Mouse (Mus musculus): Measurements from ENCODE around the gene Sult1d1. TPM values are rescaled to one million over a fixed set of nuclear protein-coding genes. Genes with fewer than 3 reads are reported as not detected.

Sult1d1 gene
- not detected in 2 replicates for polyA plus RNA-seq (2015; fragmentation: Nextera tagmentation; extraction: Ambion mirVana)

DNA sequence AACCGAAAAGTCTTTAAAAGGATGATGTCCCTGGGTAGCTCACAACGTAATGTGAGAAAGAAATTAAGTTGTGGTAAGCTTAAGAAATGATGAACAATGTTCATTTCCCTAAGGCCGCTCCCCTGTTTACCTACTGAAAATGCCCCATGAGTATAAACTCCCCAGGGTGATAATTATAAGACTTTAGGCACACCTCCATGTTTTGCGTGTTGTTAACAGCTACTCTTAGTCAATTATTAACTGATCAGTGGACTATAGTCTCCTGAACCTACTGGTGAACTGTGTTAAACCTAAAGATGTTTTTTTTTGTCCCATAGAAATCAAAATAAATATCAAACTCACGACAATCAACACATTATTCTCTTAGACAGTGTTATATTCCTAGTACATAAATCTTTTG, at the start of gene Sult1d1:
TSS of gene Sult1d1 (minus strand) at position 183 of the 400 bp plus-strand sequence.
- H3K27me3 ChIP-seq, result no peaks in the 10 kb centered on the region
- no peaks in the 10 kb centered on the region for H3K36me3 ChIP-seq
- no peaks in the 10 kb centered on the region for H3K4me1 ChIP-seq (replicated peaks)
- no peak within 1 kb of the TSS for H3K27ac ChIP-seq
- no peak within 1 kb of the TSS for H3K4me3 ChIP-seq
- H3K4me2 ChIP-seq, result no peak within 1 kb of the TSS
- H3K9ac ChIP-seq, result no peak within 1 kb of the TSS
- no peaks in the 10 kb centered on the region for H3K9me3 ChIP-seq (replicated peaks)
- 77% methylated on average over 5 of the region's 5 CpGs for WGBS
- ATAC-seq (replicated peaks; ENCODE audit: insufficient number of reproducible peaks, insufficient read depth, low FRiP score, low read depth), result no peak

DNA sequence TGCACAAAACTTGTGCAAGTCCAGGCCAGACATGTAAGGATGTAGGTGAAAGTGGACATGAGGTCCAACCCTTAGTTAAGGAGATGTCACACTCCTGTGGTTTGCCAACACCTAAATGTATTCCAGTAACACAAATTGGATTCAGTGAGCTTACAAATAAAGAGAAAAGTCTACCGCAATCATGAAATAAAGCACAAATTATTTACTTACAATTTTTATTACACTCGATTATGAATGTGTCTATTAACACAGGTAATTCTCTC, 46.2 kb upstream of the Sult1d1 start:
- Histone ChIP-seq H3K36me3 (no peaks in the 10 kb centered on the region), H3K4me2 (no peak overlapping the region), H3K27me3 (no peaks in the 10 kb centered on the region), H3K4me3 (no peak overlapping the region), H3K4me1 (replicated peaks) (no peaks in the 10 kb centered on the region), H3K27ac (no peak overlapping the region), H3K9me3 (replicated peaks) (no peaks in the 10 kb centered on the region), H3K9ac (no peak overlapping the region)
- no peak for ATAC-seq (replicated peaks; ENCODE audit: insufficient number of reproducible peaks, insufficient read depth, low FRiP score, low read depth)
- 68% methylated on average over 2 of the region's 2 CpGs for WGBS

DNA sequence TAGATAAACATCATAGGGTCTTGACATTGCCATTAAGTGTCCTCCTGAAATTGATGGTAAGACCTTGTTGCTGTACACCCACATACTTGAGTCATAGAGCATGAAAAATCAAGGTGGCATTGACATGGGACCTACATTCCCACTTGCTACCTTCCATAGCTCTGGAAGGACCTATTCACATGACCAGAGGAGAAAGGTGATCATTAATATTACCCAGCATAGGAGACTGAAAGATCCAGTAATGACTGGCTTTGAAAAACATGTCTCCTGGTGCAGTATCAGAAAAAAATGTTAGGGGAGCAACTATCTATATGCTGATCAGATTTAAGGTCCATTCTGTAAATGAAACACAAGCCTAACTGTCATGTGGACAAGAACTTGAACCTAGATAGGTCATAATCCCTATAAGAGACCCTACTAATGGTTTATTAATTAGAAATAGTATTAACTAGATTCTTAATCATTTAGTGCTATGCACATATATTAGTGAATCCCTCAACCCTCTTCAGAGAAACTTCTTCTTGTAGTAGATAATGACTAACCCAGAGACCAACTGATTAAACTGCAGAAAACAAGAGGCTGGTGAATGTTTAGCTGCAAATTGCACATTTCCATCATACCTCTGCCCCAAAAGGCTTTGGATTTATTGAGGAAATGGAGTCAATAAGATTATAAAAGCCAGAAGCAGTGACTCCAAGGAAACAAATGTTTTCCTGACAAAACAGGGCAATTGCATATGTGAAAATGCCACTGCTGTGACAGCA, 45.7 kb upstream of the Sult1d1 start:
- Histone ChIP-seq H3K27ac (no peak overlapping the region), H3K4me1 (replicated peaks) (no peaks in the 10 kb centered on the region), H3K4me3 (no peak overlapping the region), H3K27me3 (no peaks in the 10 kb centered on the region), H3K36me3 (no peaks in the 10 kb centered on the region), H3K9ac (no peak overlapping the region), H3K9me3 (replicated peaks) (no peaks in the 10 kb centered on the region), H3K4me2 (no peak overlapping the region)
- ATAC-seq (replicated peaks; ENCODE audit: insufficient number of reproducible peaks, insufficient read depth, low FRiP score, low read depth), result no peak

DNA sequence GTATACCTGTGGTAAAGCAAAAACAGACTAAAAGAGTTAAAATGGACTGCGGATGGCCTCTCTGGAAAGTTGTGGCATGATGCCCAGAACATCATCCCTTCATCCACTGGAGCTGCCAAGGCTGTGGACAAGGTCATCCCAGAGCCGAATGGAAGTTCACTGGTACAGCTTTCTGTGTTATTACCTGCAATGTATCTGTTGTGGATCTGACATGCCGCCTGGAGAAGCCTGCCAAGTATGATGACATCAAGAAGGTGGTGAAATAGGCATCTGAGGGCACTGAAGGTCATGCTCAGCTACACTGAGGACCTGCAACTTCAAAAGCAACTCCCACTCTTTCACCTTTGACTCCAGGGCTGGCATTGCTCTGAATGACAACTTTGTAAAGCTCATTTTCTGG, 32.2 kb upstream of the Sult1d1 start:
- 56% methylated on average over 3 of the region's 3 CpGs for WGBS
- Histone ChIP-seq H3K36me3 (no peaks in the 10 kb centered on the region), H3K4me3 (no peak overlapping the region), H3K9me3 (replicated peaks) (no peaks in the 10 kb centered on the region), H3K27ac (no peak overlapping the region), H3K9ac (no peak overlapping the region), H3K4me1 (replicated peaks) (no peaks in the 10 kb centered on the region), H3K4me2 (no peak overlapping the region), H3K27me3 (no peaks in the 10 kb centered on the region)
- ATAC-seq (replicated peaks; ENCODE audit: insufficient number of reproducible peaks, insufficient read depth, low FRiP score, low read depth), result no peak

DNA sequence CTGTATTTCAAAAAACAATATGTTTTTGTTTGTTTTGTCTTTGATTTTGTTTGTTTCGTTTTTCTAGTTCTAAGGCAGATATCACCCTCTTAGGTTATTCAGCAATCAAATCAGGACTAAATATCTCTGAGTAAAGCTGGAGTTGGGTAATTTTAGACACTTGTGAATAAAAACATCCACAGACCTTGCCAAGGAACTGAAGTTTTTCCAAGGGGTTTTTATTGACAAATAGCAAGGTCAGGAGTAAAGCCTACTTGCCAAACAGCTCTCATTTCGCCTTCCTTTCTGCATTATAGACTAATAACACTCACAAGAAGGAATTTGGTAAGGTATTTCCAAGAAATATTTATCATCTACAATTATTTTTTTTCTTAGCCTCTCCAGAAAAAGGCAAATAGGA, 29.1 kb upstream of the Sult1d1 start:
- H3K4me2 ChIP-seq, result no peak overlapping the region
- H3K36me3 ChIP-seq, result no peaks in the 10 kb centered on the region
- no peak overlapping the region for H3K4me3 ChIP-seq
- no peaks in the 10 kb centered on the region for H3K4me1 ChIP-seq (replicated peaks)
- no peaks in the 10 kb centered on the region for H3K9me3 ChIP-seq (replicated peaks)
- 57% methylated on average over 2 of the region's 2 CpGs for WGBS
- ATAC-seq (replicated peaks; ENCODE audit: insufficient number of reproducible peaks, insufficient read depth, low FRiP score, low read depth), result no peak
- H3K27me3 ChIP-seq, result no peaks in the 10 kb centered on the region
- H3K27ac ChIP-seq, result no peak overlapping the region
- H3K9ac ChIP-seq, result no peak overlapping the region

DNA sequence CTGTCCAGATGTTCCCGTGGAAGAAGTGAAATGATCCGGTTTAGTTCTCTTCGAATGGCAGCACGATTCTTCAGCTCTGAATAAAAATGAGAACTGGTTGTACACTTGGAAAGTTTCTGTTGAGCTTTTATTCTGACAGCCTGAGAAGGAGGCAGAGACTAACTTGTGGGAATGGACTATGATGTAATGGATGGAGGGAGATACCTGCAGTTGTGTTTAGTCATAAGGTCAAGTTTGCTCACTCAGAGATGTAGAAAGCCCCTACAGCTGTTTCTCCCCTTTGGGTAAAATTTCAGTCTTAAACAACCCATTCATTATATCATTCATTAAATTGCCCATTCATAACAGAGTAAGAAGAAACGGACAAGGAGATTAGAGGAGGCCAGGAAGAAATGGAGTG, 22.7 kb upstream of the Sult1d1 start, which contains the start of gene Sult1e1:
TSS of gene Sult1e1 (minus strand) at position 101 of the 400 bp plus-strand sequence.
- H3K9ac ChIP-seq, result no peak within 1 kb of the TSS
- H3K36me3 ChIP-seq, result no peaks in the 10 kb centered on the region
- 74% methylated on average over 5 of the region's 5 CpGs for WGBS
- H3K4me1 ChIP-seq (replicated peaks), result no peaks in the 10 kb centered on the region
- H3K27ac ChIP-seq, result no peak within 1 kb of the TSS
- H3K4me2 ChIP-seq, result no peak within 1 kb of the TSS
- H3K4me3 ChIP-seq, result no peak within 1 kb of the TSS
- H3K9me3 ChIP-seq (replicated peaks), result no peaks in the 10 kb centered on the region
- ATAC-seq (replicated peaks; ENCODE audit: insufficient number of reproducible peaks, insufficient read depth, low FRiP score, low read depth), result no peak
- H3K27me3 ChIP-seq, result no peaks in the 10 kb centered on the region

DNA sequence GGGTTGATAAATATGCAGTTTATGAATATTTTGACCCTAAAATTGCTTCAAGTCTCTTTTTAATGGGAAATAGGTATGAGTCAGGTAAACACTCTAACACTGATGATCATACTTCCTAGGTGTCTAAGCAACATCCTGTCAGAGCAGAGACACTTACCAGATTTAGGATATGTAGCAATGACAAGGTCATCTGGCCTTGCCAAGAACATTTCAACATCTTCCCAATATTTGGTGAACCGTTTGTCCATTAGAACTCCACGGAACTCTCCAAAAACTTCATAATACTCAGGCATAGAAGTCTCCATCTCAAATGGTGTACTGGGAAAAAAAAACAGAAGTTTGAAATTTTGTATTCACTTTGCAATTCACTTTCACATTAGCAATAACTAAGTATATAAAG, 21.1 kb upstream of the Sult1d1 start:
- H3K4me3 ChIP-seq, result no peak overlapping the region
- H3K4me2 ChIP-seq, result no peak overlapping the region
- no peaks in the 10 kb centered on the region for H3K9me3 ChIP-seq (replicated peaks)
- H3K4me1 ChIP-seq (replicated peaks), result no peaks in the 10 kb centered on the region
- no peaks in the 10 kb centered on the region for H3K36me3 ChIP-seq
- ATAC-seq (replicated peaks; ENCODE audit: insufficient number of reproducible peaks, insufficient read depth, low FRiP score, low read depth), result no peak
- no peak overlapping the region for H3K27ac ChIP-seq
- H3K27me3 ChIP-seq, result no peaks in the 10 kb centered on the region
- H3K9ac ChIP-seq, result no peak overlapping the region
- WGBS, result 65% methylated on average over 2 of the region's 2 CpGs

DNA sequence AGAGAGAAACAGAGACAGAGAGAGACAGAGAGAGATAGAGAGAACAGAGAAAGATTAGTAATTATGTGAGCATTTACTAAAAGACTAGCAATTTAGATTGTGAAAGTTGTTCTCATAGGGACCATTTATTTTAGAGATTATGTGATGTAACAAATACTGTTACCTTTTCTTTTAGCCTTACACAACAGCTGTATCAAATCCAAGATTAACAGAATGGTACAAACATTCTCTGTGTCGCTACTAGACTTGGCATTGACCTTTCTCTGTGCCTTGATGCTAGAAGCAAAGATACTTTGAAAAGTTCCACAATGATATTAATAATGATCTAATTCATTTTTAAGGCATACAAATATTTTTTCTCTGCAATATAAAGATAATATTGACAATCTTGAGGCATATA, 11.6 kb upstream of the Sult1d1 start:
- no peaks in the 10 kb centered on the region for H3K4me1 ChIP-seq (replicated peaks)
- H3K36me3 ChIP-seq, result no peaks in the 10 kb centered on the region
- no peak for ATAC-seq (replicated peaks; ENCODE audit: insufficient number of reproducible peaks, insufficient read depth, low FRiP score, low read depth)
- H3K27ac ChIP-seq, result no peak overlapping the region
- no peak overlapping the region for H3K4me3 ChIP-seq
- no peak overlapping the region for H3K9ac ChIP-seq
- no peak overlapping the region for H3K4me2 ChIP-seq
- H3K27me3 ChIP-seq, result no peaks in the 10 kb centered on the region
- H3K9me3 ChIP-seq (replicated peaks), result no peaks in the 10 kb centered on the region
- 61% methylated on average over 1 of the region's 1 CpGs for WGBS

DNA sequence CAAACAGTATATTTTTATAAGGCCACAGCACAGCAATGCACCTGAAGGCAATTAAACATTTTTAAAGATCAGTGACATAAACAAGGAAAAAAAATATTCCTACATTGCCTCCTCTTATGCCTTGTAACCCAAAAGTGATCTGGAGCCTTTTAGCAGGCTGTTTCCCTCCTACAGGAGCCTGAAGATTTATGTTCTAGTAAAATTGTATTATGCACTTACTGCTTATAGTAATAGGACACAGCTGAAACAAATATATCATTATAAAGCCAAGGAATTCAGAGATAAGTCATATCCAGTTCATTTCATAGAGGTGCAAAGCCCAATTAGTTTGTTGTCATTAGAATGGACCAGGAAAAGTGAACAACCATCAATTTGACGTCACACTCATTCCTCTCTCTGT, 5.3 kb upstream of the Sult1d1 start:
- no peak overlapping the region for H3K4me3 ChIP-seq
- no peak overlapping the region for H3K27ac ChIP-seq
- no peaks in the 10 kb centered on the region for H3K27me3 ChIP-seq
- H3K9me3 ChIP-seq (replicated peaks), result no peaks in the 10 kb centered on the region
- no peak overlapping the region for H3K4me2 ChIP-seq
- 49% methylated on average over 1 of the region's 1 CpGs for WGBS
- H3K36me3 ChIP-seq, result no peaks in the 10 kb centered on the region
- no peaks in the 10 kb centered on the region for H3K4me1 ChIP-seq (replicated peaks)
- H3K9ac ChIP-seq, result no peak overlapping the region
- ATAC-seq (replicated peaks; ENCODE audit: insufficient number of reproducible peaks, insufficient read depth, low FRiP score, low read depth), result no peak

DNA sequence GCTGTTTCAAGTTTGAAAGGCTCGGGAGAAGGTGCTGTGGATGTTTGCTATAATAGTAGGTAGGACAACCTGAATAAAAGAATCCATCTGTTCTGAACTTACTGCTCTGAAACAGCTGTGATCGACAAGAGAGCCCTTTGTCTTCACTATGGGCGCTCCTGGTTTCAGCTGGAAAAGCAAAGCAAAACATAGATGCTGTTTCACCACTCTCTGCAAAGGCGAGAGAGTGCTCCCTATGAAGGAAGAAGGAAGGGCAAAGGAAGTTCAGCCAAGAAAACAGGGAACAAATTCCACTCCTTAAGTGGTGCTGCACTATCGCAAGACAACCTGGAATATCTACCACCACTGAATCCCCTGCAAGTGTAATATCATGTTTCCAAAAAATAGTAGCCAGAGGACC, 4.7 kb upstream of the Sult1d1 start:
- H3K27me3 ChIP-seq, result no peaks in the 10 kb centered on the region
- H3K9ac ChIP-seq, result no peak overlapping the region
- H3K9me3 ChIP-seq (replicated peaks), result no peaks in the 10 kb centered on the region
- no peaks in the 10 kb centered on the region for H3K36me3 ChIP-seq
- no peak for ATAC-seq (replicated peaks; ENCODE audit: insufficient number of reproducible peaks, insufficient read depth, low FRiP score, low read depth)
- no peak overlapping the region for H3K27ac ChIP-seq
- H3K4me2 ChIP-seq, result no peak overlapping the region
- H3K4me1 ChIP-seq (replicated peaks), result no peaks in the 10 kb centered on the region
- 45% methylated on average over 5 of the region's 5 CpGs for WGBS
- H3K4me3 ChIP-seq, result no peak overlapping the region

DNA sequence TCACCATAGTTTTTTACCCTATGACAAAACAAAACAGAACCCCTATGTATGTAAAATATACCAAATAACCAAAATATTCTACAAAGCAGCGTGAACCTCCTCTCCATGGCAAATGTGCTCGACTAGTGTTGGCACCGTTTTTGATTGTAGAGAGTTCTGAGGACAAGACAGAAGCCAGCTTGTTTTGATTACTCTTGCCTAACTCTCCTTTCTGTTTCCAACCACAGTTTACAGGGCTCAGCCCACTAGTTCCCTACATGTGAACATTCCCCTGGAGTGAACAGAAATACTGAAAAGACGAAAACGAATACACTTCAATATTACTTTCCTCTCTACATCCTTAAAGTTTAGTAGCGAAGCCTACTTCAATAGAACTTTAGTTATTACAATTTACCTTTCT, 4.0 kb upstream of the Sult1d1 start:
- ATAC-seq (replicated peaks; ENCODE audit: insufficient number of reproducible peaks, insufficient read depth, low FRiP score, low read depth), result no peak
- H3K4me3 ChIP-seq, result no peak overlapping the region
- no peak overlapping the region for H3K9ac ChIP-seq
- 78% methylated on average over 6 of the region's 6 CpGs for WGBS
- H3K4me1 ChIP-seq (replicated peaks), result no peaks in the 10 kb centered on the region
- no peaks in the 10 kb centered on the region for H3K9me3 ChIP-seq (replicated peaks)
- no peaks in the 10 kb centered on the region for H3K27me3 ChIP-seq
- no peak overlapping the region for H3K27ac ChIP-seq
- H3K36me3 ChIP-seq, result no peaks in the 10 kb centered on the region
- H3K4me2 ChIP-seq, result no peak overlapping the region

DNA sequence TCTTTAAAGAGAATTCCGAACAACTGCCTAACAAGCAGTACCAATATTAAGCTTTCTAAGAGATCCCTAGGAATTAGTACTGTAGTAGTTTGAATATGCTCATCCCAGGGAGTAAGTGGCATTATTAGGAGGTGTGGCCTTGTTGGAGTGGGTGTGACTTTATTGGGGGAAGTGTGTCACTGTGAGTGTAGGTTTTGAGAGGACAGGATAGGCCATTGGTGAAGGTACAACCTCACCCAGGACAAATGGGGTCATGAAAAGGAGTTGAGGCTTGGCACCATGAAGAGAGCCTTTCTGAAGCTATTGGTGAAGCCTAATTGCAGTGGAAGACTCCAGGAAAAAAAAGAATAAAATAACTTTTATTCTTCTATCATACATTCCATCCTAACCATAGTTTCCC, 1.5 kb downstream of the Sult1d1 start:
- ATAC-seq (replicated peaks; ENCODE audit: insufficient number of reproducible peaks, insufficient read depth, low FRiP score, low read depth), result no peak
- H3K4me1 ChIP-seq (replicated peaks), result no peaks in the 10 kb centered on the region
- H3K27me3 ChIP-seq, result no peaks in the 10 kb centered on the region
- H3K27ac ChIP-seq, result no peak overlapping the region
- H3K9me3 ChIP-seq (replicated peaks), result no peaks in the 10 kb centered on the region
- 62% methylated on average over 1 of the region's 1 CpGs for WGBS
- no peaks in the 10 kb centered on the region for H3K36me3 ChIP-seq
- no peak overlapping the region for H3K4me3 ChIP-seq
- H3K4me2 ChIP-seq, result no peak overlapping the region
- no peak overlapping the region for H3K9ac ChIP-seq

Data from heart, embryonic 15.5 days (tissue).